Mouse (Mus musculus): Measurements from ENCODE around the gene Per1. TPM values are rescaled to one million over a fixed set of nuclear protein-coding genes. Genes with fewer than 3 reads are reported as not detected.

Gene Per1
- polyA plus RNA-seq, 1 experiment from 2014 or later: 15.4 TPM

DNA sequence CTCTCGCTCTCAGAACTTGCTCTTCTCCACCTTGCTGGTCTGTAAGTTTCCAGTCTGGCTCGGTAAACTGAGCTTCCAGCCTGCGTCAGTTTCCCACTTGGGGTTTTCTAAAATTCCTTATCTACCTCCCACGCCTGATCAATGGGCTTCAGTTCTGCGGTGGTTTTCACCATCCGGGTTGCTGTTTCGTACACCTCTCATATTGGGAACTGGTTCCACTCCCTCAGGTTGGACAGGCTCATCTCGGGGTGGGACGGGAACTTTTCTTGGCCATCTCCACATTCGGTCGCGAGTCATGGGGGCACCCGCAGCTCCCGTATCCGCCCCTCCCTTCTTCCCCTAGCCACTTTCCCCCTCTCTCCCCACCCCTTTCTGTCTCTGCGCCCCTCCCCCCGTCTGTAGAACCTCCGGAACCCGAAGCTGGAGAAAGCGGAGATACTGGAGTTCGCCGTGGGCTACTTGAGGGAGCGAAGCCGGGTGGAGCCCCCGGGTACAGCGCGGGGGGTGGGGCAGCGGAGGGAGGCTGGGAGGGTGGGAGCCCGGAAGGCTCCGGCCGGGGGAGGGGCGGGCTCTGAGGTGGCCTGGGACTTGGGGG, 26.8 kb downstream of the Per1 start:
- TF ChIP-seq CTCF (IDR thresholded peaks at IDR 0.05; ENCODE audit: low read depth): no peak
- ATAC-seq (ENCODE audit: insufficient read depth) (no peak), DNase-seq (peak; percentile 75)
- H3K4me2 ChIP-seq: peak overlapping the region; percentile 93
- H3K4me3 ChIP-seq (ENCODE audit: low read depth, low read length): peak overlapping the region; percentile 74
- under 1% methylated on average over 32 of the region's 32 CpGs for WGBS
- no peaks in the 10 kb centered on the region for H3K27me3 ChIP-seq (ENCODE audit: insufficient read depth, low read length)
- peak overlapping the region; percentile 69 for H3K9ac ChIP-seq
- peak overlapping the region; percentile 89; the same call in 1 of the 2 replicates for H3K27ac ChIP-seq (ENCODE audit: low read depth)
- no peaks in the 10 kb centered on the region for H3K9me3 ChIP-seq (ENCODE audit: low read depth, low read length)
- peaks cover 13% of the 10 kb centered on the region for H3K4me1 ChIP-seq (ENCODE audit: insufficient read depth)
- H3K36me3 ChIP-seq (ENCODE audit: insufficient read depth): no peaks in the 10 kb centered on the region

DNA sequence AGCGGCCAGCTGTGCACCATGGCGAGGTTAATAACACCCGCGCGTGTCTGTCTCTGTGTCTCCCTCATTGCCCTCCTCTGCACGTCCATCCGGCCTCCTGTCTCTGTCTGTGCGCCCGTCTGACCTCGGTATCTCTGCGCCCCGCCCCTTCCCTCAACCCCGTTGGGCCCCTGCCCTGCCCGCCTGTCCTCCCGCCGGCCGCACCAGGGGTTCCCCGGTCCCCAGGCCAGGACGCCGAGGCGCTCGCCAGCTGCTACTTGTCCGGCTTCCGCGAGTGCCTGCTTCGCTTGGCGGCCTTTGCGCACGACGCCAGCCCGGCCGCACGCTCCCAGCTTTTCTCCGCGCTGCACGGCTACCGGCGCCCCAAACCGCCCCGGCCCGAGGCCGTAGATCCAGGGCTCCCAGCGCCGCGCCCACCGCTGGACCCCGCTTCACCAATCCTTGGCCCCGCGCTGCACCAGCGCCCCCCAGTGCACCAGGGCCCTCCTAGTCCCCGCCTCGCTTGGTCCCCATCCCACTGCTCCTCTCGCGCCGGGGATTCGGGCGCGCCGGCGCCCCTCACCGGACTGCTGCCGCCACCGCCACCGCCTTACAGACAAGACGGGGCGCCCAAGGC, 27.4 kb downstream of the Per1 start, which contains the start of gene 9130213A22Rik:
TSS of gene 9130213A22Rik (minus strand) at position 254 of the 616 bp plus-strand sequence.
- peak; percentile 95 for DNase-seq
- Histone ChIP-seq H3K9me3 (ENCODE audit: low read depth, low read length) (no peaks in the 10 kb centered on the region), H3K36me3 (ENCODE audit: insufficient read depth) (no peaks in the 10 kb centered on the region), H3K4me3 (ENCODE audit: low read depth, low read length) (peak within 1 kb of the TSS; percentile 74), H3K27me3 (ENCODE audit: insufficient read depth, low read length) (no peaks in the 10 kb centered on the region), H3K27ac (ENCODE audit: low read depth) (peak within 1 kb of the TSS; percentile 89), H3K4me2 (peak within 1 kb of the TSS; percentile 93), H3K9ac (peak within 1 kb of the TSS; percentile 69), H3K4me1 (ENCODE audit: insufficient read depth) (peaks cover 13% of the 10 kb centered on the region)
- peak; percentile 70 for ATAC-seq (ENCODE audit: insufficient read depth)
- WGBS: under 1% methylated on average over 66 of the region's 66 CpGs
- peak; percentile 78 for TF ChIP-seq CTCF (IDR thresholded peaks at IDR 0.05; ENCODE audit: low read depth)

DNA sequence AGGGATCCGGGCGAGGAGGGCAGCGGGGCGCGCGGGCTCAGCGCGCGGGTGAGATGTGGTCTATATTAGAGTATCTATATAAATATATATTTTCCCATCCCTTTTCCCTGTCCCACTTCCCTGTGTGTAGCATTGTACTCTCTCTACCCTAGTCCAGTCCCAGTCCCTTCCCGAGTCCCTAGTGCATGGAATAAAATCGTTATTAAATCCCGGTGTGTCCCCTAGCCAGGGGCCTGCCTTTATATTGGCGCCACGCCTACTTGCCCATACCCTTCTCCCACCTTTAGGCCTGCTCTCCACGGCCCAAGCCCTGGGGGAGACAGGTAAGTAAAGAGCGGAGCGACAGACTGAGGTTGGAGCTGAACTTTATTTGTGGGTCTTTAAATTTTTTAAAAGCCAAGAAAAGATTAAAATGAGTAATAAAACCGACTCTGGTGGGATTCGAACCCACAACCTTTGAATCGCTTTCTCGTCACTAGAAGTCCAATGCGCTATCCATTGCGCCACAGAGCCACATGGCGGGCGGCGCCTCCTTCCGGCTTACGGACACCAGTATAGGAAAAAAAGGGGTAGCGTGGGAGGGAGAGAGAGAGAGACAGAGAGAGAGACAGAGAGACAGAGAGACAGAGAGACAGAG, 28.2 kb downstream of the Per1 start:
- no peaks in the 10 kb centered on the region for H3K36me3 ChIP-seq (ENCODE audit: insufficient read depth)
- TF ChIP-seq CTCF (IDR thresholded peaks at IDR 0.05; ENCODE audit: low read depth): no peak
- peaks cover 13% of the 10 kb centered on the region for H3K4me1 ChIP-seq (ENCODE audit: insufficient read depth)
- DNase-seq: peak; percentile 96
- peak overlapping the region; percentile 89 for H3K27ac ChIP-seq (ENCODE audit: low read depth)
- H3K4me3 ChIP-seq (ENCODE audit: low read depth, low read length): peak overlapping the region; percentile 74
- peak overlapping the region; percentile 69 for H3K9ac ChIP-seq
- peak; percentile 4; the same call in 1 of the 2 replicates for ATAC-seq (ENCODE audit: insufficient read depth)
- H3K9me3 ChIP-seq (ENCODE audit: low read depth, low read length): no peaks in the 10 kb centered on the region
- WGBS: under 1% methylated on average over 29 of the region's 29 CpGs
- peak overlapping the region; percentile 93 for H3K4me2 ChIP-seq
- no peaks in the 10 kb centered on the region for H3K27me3 ChIP-seq (ENCODE audit: insufficient read depth, low read length)

DNA sequence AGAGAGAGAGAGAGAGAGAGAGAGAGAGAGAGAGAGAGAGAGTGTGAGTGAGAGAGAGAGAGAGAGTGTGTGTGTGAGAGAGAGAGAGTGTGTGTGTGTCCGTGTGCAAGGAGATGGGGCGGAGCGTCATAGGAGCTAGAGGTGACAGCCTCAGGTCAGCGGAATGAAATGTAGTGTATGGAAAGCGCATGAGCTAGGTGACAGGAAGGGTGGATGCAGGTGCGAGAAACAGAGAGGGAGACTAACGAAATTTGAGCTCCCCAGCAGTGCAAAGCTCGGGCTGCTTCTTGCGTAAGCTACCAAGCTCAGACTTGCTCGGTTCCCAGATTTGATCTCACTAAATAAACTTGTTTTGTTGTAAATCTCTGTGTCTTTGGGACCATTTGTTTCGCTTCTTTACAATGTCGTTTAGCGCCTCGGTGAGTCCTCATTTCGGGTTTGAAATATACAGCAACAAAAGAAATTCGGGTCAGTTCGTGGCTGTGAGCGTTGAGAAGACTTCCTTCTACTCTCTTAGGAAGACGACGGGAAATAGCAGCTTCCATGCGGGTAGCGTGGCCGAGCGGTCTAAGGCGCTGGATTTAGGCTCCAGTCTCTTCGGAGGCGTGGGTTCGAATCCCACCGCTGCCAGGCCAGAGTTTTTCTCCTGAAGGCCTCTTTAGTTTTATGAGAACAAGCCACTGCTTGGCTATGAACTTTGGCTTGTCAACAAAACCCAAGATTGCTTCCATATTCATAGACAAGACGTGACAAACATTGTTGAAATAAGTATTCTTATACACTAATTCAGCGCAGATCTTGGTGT, 28.9 kb downstream of the Per1 start:
- H3K27ac ChIP-seq (ENCODE audit: low read depth): peak overlapping the region; percentile 43; the same call in 1 of the 2 replicates
- no peaks in the 10 kb centered on the region for H3K9me3 ChIP-seq (ENCODE audit: low read depth, low read length)
- DNase-seq: peak; percentile 98
- WGBS: under 1% methylated on average over 31 of the region's 31 CpGs
- no peak for TF ChIP-seq CTCF (IDR thresholded peaks at IDR 0.05; ENCODE audit: low read depth)
- H3K36me3 ChIP-seq (ENCODE audit: insufficient read depth): no peaks in the 10 kb centered on the region
- H3K4me2 ChIP-seq: peak overlapping the region; percentile 93
- H3K9ac ChIP-seq: peak overlapping the region; percentile 40
- no peaks in the 10 kb centered on the region for H3K27me3 ChIP-seq (ENCODE audit: insufficient read depth, low read length)
- H3K4me3 ChIP-seq (ENCODE audit: low read depth, low read length): peak overlapping the region; percentile 74
- ATAC-seq (ENCODE audit: insufficient read depth): peak; percentile 74
- H3K4me1 ChIP-seq (ENCODE audit: insufficient read depth): peaks cover 13% of the 10 kb centered on the region

DNA sequence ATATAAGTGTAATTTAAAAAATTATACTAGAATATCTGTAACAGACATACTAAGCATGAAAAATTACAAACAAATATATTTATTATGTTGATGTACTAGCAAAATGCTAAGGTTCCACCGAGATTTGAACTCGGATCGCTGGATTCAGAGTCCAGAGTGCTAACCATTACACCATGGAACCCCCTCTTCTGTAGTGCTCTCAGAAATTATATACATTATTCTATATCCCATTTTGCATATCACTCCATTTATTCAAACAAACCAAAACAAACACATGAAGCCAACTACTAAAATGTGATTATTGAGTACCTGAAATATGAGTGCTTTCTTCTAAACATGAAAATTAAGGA, 29.5 kb downstream of the Per1 start:
- no peak for TF ChIP-seq CTCF (IDR thresholded peaks at IDR 0.05; ENCODE audit: low read depth)
- DNase-seq (peak; percentile 95), ATAC-seq (ENCODE audit: insufficient read depth) (peak; percentile 51)
- H3K9ac ChIP-seq: no peak overlapping the region
- 0% methylated on average over 3 of the region's 3 CpGs for WGBS
- H3K4me1 ChIP-seq (ENCODE audit: insufficient read depth): peaks cover 13% of the 10 kb centered on the region
- no peaks in the 10 kb centered on the region for H3K27me3 ChIP-seq (ENCODE audit: insufficient read depth, low read length)
- peak overlapping the region; percentile 74 for H3K4me3 ChIP-seq (ENCODE audit: low read depth, low read length)
- peak overlapping the region; percentile 93 for H3K4me2 ChIP-seq
- H3K9me3 ChIP-seq (ENCODE audit: low read depth, low read length): no peaks in the 10 kb centered on the region
- no peak overlapping the region for H3K27ac ChIP-seq (ENCODE audit: low read depth)
- no peaks in the 10 kb centered on the region for H3K36me3 ChIP-seq (ENCODE audit: insufficient read depth)

DNA sequence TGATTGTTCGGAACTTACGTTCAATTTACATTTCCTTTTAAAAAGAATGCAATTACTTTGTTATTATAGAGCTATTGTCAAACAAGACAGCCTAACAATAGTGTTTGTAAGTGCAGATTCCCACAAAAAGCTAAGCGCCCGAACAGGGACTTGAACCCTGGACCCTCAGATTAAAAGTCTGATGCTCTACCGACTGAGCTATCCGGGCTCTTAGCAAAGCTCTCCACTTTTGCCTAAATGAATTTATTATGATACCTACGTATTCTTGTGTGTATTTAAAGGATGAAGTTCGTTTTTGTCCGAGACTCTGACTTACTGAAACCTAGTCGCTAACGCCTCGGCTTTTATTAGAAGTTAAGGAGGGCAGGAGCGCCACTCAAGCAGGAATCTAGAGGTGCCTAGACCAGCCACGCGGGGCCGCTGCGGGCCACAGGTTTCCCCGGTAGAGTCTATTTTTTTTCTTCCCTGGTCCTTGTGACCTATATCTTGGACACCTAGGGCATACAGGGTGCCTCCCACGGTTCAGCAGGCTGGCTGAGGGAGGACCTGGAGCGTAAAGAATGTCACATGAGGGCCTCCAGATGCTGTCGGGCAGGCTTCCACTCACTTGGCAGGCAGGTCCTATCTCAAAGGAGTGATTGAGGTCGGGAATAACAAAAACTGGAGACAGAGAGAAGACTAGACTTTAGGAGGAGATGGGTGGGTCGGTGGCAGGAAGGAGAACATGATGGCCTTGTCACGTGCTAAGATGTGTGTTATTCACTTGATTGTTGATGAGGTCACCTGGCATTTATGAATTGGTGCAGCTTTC, 30.2 kb downstream of the Per1 start:
- Histone ChIP-seq H3K36me3 (ENCODE audit: insufficient read depth) (no peaks in the 10 kb centered on the region), H3K4me3 (ENCODE audit: low read depth, low read length) (peak overlapping the region; percentile 61), H3K4me2 (peak overlapping the region; percentile 77), H3K9ac (peak overlapping the region; percentile 54), H3K27ac (ENCODE audit: low read depth) (peak overlapping the region; percentile 55; the same call in 1 of the 2 replicates), H3K27me3 (ENCODE audit: insufficient read depth, low read length) (no peaks in the 10 kb centered on the region), H3K4me1 (ENCODE audit: insufficient read depth) (peaks cover 6% of the 10 kb centered on the region), H3K9me3 (ENCODE audit: low read depth, low read length) (no peaks in the 10 kb centered on the region)
- TF ChIP-seq CTCF (IDR thresholded peaks at IDR 0.05; ENCODE audit: low read depth): peak; percentile 64
- peak; percentile 98 for DNase-seq
- peak; percentile 33 for ATAC-seq (ENCODE audit: insufficient read depth)
- WGBS: under 1% methylated on average over 24 of the region's 24 CpGs

Measured in lung, embryonic 14.5 days (tissue).